Mouse (Mus musculus) hindbrain, embryonic 12.5 days (tissue): ENCODE results near the gene Mrpl38. TPM values are rescaled to one million over a fixed set of nuclear protein-coding genes. Genes with fewer than 3 reads are reported as not detected.
A peak's percentile ranks its signal among the peaks of the same experiment; 100 is the strongest.

Source experiments
- ATAC-seq: fragments of 200-750 bp; cut with Nextera tagmentation; 2 replicates; pipeline ENCODE4 v1.8.0; 2017; ENCODE audit warnings: moderate TSS enrichment; ENCODE audit not compliant: low FRiP score
- H3K27ac ChIP-seq: fragments of 300-500 bp; sonication (generic); 2 replicates; pipeline ENCODE4 v1.5.1; 2016; ENCODE audit warnings: mild to moderate bottlenecking
- H3K27me3 ChIP-seq: fragments of 300-500 bp; sonication (generic); 2 replicates; pipeline ENCODE4 v1.6.1; 2016; ENCODE audit warnings: mild to moderate bottlenecking
- H3K36me3 ChIP-seq: fragments of 300-500 bp; sonication (generic); 2 replicates; pipeline ENCODE4 v1.6.1; 2016; ENCODE audit warnings: mild to moderate bottlenecking
- H3K4me1 ChIP-seq: fragments of 300-500 bp; sonication (generic); 2 replicates; pipeline ENCODE4 v1.6.1; 2016
- H3K4me2 ChIP-seq: fragments of 300-500 bp; sonication (generic); replicated peaks from 2 replicates; pipeline ENCODE4 v1.6.1; 2016; ENCODE audit warnings: mild to moderate bottlenecking
- H3K4me3 ChIP-seq: fragments of 300-500 bp; sonication (generic); 2 replicates; pipeline ENCODE4 v1.5.1; 2016; ENCODE audit warnings: mild to moderate bottlenecking
- H3K9ac ChIP-seq: fragments of 300-500 bp; sonication (generic); 2 replicates; pipeline ENCODE4 v1.6.1; 2016; ENCODE audit warnings: mild to moderate bottlenecking, moderate library complexity
- H3K9me3 ChIP-seq: fragments of 300-500 bp; sonication (generic); replicated peaks from 2 replicates; pipeline ENCODE4 v1.6.1; 2016; ENCODE audit warnings: mild to moderate bottlenecking
- WGBS: fragments of 180-500 bp; shearing (Covaris S2); methylation state at CpG from one replicate; pipeline ENCODE4 v1.1.7; 2016; 5-methylcytosine and 5-hydroxymethylcytosine counted together
- polyA plus RNA-seq: library from polyadenylated mRNA; unstranded; fragments of >200 nt; fragmentation: Nextera tagmentation; extraction: Ambion mirVana; gene quantifications from 2 replicates; pipeline ENCODE4 v1.2.1, GENCODE M21; 2016

Mrpl38 gene
- polyA plus RNA-seq, 1 experiment from 2014 or later = 77.8 TPM

GRCm38 (mm10) chr11:116167232-116167631 is 28.6 kb upstream of the Mrpl38 start:
- peak overlapping the region; percentile 74 for H3K9ac ChIP-seq

GRCm38 (mm10) chr11:116163002-116163401 is 24.3 kb upstream of the Mrpl38 start:
- Histone ChIP-seq H3K9me3 (no peaks in the 10 kb centered on the region), H3K27me3 (no peaks in the 10 kb centered on the region), H3K4me2 (no peak overlapping the region), H3K4me1 (peaks cover 34% of the 10 kb centered on the region), H3K36me3 (peaks cover 65% of the 10 kb centered on the region), H3K9ac (no peak overlapping the region), H3K27ac (no peak overlapping the region), H3K4me3 (no peak overlapping the region)
- ATAC-seq = no peak
- whole genome bisulfite sequencing = 23% methylated on average over 9 of the region's 9 CpGs

More at GRCm38 (mm10) chr11:116167232-116167631, 28.6 kb upstream of the Mrpl38 start:
- Histone ChIP-seq H3K9me3 (no peaks in the 10 kb centered on the region), H3K36me3 (peaks cover 35% of the 10 kb centered on the region), H3K27ac (peak overlapping the region; percentile 93), H3K4me2 (peak overlapping the region; percentile 74), H3K4me1 (peaks cover 34% of the 10 kb centered on the region), H3K27me3 (no peaks in the 10 kb centered on the region), H3K4me3 (peak overlapping the region; percentile 69)
- no peak for ATAC-seq
- WGBS = 16% methylated on average over 6 of the region's 6 CpGs

DNA sequence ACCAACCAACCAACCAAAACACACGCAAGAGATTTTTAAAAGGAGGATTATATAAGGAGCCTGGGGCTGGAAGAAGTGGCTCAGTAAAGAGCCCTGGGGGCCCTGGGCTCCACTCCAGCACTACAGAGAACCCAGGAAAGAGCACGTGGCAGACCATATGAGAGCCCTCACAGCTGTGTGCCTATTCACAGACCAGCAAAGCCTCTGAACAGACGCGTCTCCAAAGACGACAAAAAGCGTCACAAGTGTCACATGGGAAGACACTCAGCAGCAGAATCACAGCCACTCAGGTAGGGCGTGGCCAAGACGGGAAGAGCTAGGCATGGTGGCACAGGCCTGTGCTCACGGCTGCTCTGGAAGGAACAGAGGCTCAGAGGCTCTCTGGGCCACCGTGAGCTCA is 23.5 kb upstream of the Mrpl38 start:
- WGBS = 78% methylated on average over 10 of the region's 10 CpGs
- no peak for ATAC-seq
- H3K27me3 ChIP-seq = no peaks in the 10 kb centered on the region
- H3K9ac ChIP-seq = no peak overlapping the region
- H3K4me3 ChIP-seq = no peak overlapping the region
- H3K4me2 ChIP-seq = no peak overlapping the region
- H3K4me1 ChIP-seq = peaks cover 33% of the 10 kb centered on the region
- no peaks in the 10 kb centered on the region for H3K9me3 ChIP-seq
- peaks cover 73% of the 10 kb centered on the region for H3K36me3 ChIP-seq
- no peak overlapping the region for H3K27ac ChIP-seq

- Histone ChIP-seq H3K9ac (no peak overlapping the region), H3K9me3 (no peaks in the 10 kb centered on the region), H3K4me1 (peaks cover 24% of the 10 kb centered on the region), H3K27ac (no peak overlapping the region), H3K4me2 (no peak overlapping the region), H3K4me3 (no peak overlapping the region), H3K27me3 (no peaks in the 10 kb centered on the region), H3K36me3 (peaks cover 81% of the 10 kb centered on the region)
- ATAC-seq = no peak
- WGBS = 61% methylated on average over 12 of the region's 12 CpGs
Observed at GRCm38 (mm10) chr11:116161312-116161711, 22.6 kb upstream of the Mrpl38 start.

- no peak overlapping the region for H3K4me3 ChIP-seq
- H3K27ac ChIP-seq = no peak overlapping the region
- no peaks in the 10 kb centered on the region for H3K27me3 ChIP-seq
- 93% methylated on average over 2 of the region's 2 CpGs for WGBS
- no peaks in the 10 kb centered on the region for H3K9me3 ChIP-seq
- no peak overlapping the region for H3K9ac ChIP-seq
- no peaks in the 10 kb centered on the region for H3K4me1 ChIP-seq
- no peak for ATAC-seq
- peaks cover 100% of the 10 kb centered on the region for H3K36me3 ChIP-seq
- H3K4me2 ChIP-seq = no peak overlapping the region
Observed at GRCm38 (mm10) chr11:116150960-116151359, 12.3 kb upstream of the Mrpl38 start.

DNA sequence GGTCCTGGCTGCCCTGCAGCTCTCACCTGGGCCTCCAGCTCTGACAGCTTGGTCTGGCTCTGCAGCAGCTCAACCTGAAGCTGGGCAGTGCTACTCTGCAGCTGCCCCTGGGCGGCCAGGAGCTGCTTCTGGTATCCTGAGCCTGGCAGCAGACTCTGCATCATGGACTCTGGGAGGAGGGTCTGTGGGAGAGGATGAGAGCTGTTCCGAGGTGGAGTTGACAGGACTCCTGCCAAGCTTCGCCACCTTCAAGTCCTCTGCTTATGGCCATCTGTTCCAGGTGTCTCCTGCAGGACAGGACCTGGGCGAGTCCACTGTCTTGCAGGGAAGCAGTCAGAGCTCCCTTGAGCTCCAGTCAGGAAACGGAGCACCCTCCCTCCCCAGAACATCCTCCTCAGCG is 10.7 kb upstream of the Mrpl38 start:
- H3K27ac ChIP-seq = no peak overlapping the region
- 75% methylated on average over 6 of the region's 6 CpGs for WGBS
- H3K4me3 ChIP-seq = no peak overlapping the region
- no peak overlapping the region for H3K9ac ChIP-seq
- no peaks in the 10 kb centered on the region for H3K27me3 ChIP-seq
- peaks cover 100% of the 10 kb centered on the region for H3K36me3 ChIP-seq
- H3K9me3 ChIP-seq = no peaks in the 10 kb centered on the region
- H3K4me1 ChIP-seq = no peaks in the 10 kb centered on the region; the same call in 1 of the 2 replicates
- H3K4me2 ChIP-seq = no peak overlapping the region
- no peak for ATAC-seq

- ATAC-seq = no peak
- no peaks in the 10 kb centered on the region; the same call in 1 of the 2 replicates for H3K4me1 ChIP-seq
- H3K27me3 ChIP-seq = no peaks in the 10 kb centered on the region
- H3K9me3 ChIP-seq = no peaks in the 10 kb centered on the region
- H3K4me2 ChIP-seq = no peak overlapping the region
- 0 out of 2 replicates have a peak overlapping the region, but pooled peaks have one; percentile 5 for H3K27ac ChIP-seq
- H3K36me3 ChIP-seq = peaks cover 100% of the 10 kb centered on the region
- 59% methylated on average over 20 of the region's 20 CpGs for WGBS
- no peak overlapping the region for H3K4me3 ChIP-seq
- 0 out of 2 replicates have a peak overlapping the region, but pooled peaks have one; percentile 35 for H3K9ac ChIP-seq
Observed at GRCm38 (mm10) chr11:116148761-116149221, 10.1 kb upstream of the Mrpl38 start.

- Histone ChIP-seq H3K36me3 (peaks cover 98% of the 10 kb centered on the region), H3K4me2 (no peak overlapping the region), H3K27ac (no peak overlapping the region), H3K9me3 (no peaks in the 10 kb centered on the region), H3K4me3 (no peak overlapping the region), H3K27me3 (no peaks in the 10 kb centered on the region), H3K4me1 (no peaks in the 10 kb centered on the region; the same call in 1 of the 2 replicates), H3K9ac (no peak overlapping the region)
- ATAC-seq = no peak
- 73% methylated on average over 25 of the region's 25 CpGs for WGBS
Observed at GRCm38 (mm10) chr11:116146294-116146985, 7.8 kb upstream of the Mrpl38 start.

DNA sequence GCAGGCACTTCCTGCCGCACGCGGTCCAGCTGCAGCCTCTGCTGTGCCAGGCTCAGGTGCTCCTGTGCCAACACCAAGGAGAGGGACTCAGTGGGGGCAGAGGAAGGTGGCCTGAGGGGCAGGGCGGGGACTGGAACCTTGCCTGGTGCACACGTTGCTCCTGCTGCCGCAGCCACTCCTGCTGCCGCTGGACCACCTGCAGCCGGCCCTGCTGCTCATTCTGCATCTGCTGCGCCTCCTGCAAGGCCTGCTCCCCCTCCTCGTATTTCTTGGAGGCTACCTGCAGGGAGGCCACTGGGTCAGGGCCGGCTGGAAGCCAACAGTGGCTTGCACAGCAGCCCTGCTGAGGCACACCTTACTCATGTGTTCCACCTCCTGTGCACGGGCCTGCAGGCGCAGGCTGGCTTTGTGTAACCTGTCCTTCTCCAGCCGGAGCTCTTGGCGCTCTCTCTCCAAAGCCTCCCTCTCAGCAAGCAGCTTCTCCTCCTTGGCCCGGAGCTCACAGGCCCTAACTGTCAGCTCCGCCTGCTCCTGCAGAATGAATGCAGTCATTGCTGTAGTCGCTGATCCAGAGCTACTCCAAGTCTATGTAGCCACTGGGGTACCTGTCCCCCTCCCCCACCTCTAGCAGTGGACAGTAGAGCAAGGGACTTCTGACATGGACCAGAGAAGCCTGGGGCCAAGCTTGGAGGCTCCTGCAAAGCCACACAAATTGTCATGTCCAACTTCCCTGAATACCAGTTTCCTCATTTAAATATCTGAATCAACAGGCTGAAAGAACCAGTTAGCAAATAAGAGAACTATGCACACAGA is 7.0 kb upstream of the Mrpl38 start:
- Histone ChIP-seq H3K4me1 (no peaks in the 10 kb centered on the region; the same call in 1 of the 2 replicates), H3K9me3 (no peaks in the 10 kb centered on the region), H3K27ac (no peak overlapping the region), H3K36me3 (peaks cover 90% of the 10 kb centered on the region), H3K27me3 (no peaks in the 10 kb centered on the region), H3K4me2 (no peak overlapping the region), H3K4me3 (no peak overlapping the region), H3K9ac (no peak overlapping the region)
- ATAC-seq = no peak
- WGBS = 59% methylated on average over 18 of the region's 18 CpGs

- H3K36me3 ChIP-seq = peaks cover 68% of the 10 kb centered on the region
- H3K9ac ChIP-seq = no peak overlapping the region
- H3K4me3 ChIP-seq = no peak overlapping the region
- H3K27ac ChIP-seq = no peak overlapping the region
- H3K4me1 ChIP-seq = no peaks in the 10 kb centered on the region; the same call in 1 of the 2 replicates
- 91% methylated on average over 3 of the region's 3 CpGs for WGBS
- no peaks in the 10 kb centered on the region for H3K27me3 ChIP-seq
- no peak overlapping the region for H3K4me2 ChIP-seq
- H3K9me3 ChIP-seq = no peaks in the 10 kb centered on the region
- no peak for ATAC-seq
Observed at GRCm38 (mm10) chr11:116143468-116143867, 4.8 kb upstream of the Mrpl38 start.

DNA sequence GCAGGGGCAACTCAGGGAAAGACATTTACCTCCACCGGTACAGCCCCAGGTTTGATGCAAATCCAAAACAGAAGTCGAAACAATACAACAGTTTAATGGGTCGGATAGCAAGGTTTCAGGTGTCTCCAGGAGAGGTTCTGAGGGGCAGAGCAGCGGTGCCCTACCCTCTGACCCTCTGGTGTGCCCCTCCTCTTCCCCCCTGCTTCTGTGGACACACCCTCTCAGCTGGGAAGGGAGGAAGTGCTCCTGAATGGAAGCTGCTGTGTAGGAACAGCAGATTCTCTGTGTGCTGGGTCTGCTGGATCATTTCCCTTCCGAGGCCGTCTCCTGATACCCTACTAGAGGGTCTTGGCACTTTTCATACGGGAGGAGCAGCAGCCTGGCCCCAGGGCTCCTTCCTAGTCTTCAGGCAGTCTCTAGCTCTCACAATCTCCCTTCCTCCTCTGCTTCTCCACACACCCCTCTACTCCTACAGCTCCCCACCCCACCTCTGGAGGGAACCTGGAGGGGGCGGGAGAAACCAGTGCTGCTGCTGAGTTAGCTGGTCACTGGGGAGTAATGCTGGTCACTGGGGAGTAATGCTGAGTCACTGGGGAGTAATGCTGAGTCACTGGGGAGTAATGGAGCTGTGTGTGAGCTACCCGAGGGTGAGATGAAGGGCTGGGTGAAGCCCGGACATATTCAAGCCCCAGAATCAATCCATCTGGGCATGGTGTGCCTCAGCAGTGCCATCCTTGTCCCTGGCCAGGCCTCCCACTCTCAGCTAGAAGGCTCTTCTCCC is 3.7 kb upstream of the Mrpl38 start:
- peaks cover 58% of the 10 kb centered on the region for H3K36me3 ChIP-seq
- 68% methylated on average over 10 of the region's 10 CpGs for WGBS
- no peak overlapping the region for H3K27ac ChIP-seq

DNA sequence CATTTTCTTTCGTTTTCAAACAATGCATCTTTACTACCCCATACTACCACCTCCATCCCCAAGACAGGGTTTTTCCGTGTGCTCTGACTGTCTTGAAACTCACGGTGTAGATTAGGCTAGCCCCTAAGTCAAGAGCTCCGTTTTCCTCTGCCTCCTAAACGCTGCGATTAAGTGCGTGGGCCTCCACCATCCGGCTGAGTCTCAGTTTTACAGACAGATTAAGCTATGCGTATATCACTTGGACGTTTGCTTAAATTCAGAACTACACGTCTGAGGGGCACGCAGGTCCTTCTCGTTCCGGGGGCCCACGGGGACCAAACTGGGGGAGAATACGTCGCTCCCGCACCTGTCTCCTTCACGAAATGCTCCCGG is 586 bp downstream of the Mrpl38 start:
- ATAC-seq = no peak
- Histone ChIP-seq H3K36me3 (peaks cover 36% of the 10 kb centered on the region), H3K9ac (peak overlapping the region; percentile 84), H3K4me1 (peaks cover 10% of the 10 kb centered on the region), H3K27me3 (no peaks in the 10 kb centered on the region), H3K4me2 (peak overlapping the region; percentile 72), H3K27ac (peak overlapping the region; percentile 72), H3K4me3 (peak overlapping the region; percentile 89), H3K9me3 (no peaks in the 10 kb centered on the region)
- WGBS = 1% methylated on average over 20 of the region's 20 CpGs

More for the DNA sequence above, 3.7 kb upstream of the Mrpl38 start:
- Histone ChIP-seq H3K9me3 (no peaks in the 10 kb centered on the region), H3K4me1 (peaks cover 6% of the 10 kb centered on the region; the same call in 1 of the 2 replicates), H3K27me3 (no peaks in the 10 kb centered on the region), H3K9ac (peak overlapping the region; percentile 14; the same call in 1 of the 2 replicates), H3K4me3 (no peak overlapping the region), H3K4me2 (no peak overlapping the region)
- no peak for ATAC-seq
